Mouse (Mus musculus) heart, embryonic 13.5 days (tissue): Measurements from ENCODE around the gene Psmb2. TPM values are rescaled to one million over a fixed set of nuclear protein-coding genes. Genes with fewer than 3 reads are reported as not detected.

Experiments
- ATAC-seq: fragments of 200-750 bp; cut with Nextera tagmentation; 2 replicates; pipeline ENCODE4 v1.8.0; 2017; ENCODE audit warnings: moderate TSS enrichment; ENCODE audit not compliant: insufficient number of reproducible peaks, low FRiP score, low TSS enrichment; ENCODE audit errors: extremely low read depth
- H3K27ac ChIP-seq: fragments of 300-500 bp; sonication (generic); replicated peaks from 2 replicates; pipeline ENCODE4 v1.5.1; 2015; ENCODE audit warnings: moderate library complexity, mild to moderate bottlenecking, inconsistent platforms
- H3K27me3 ChIP-seq: fragments of 300-500 bp; sonication (generic); replicated peaks from 2 replicates; pipeline ENCODE4 v1.6.1; 2015; ENCODE audit warnings: mild to moderate bottlenecking, inconsistent platforms
- H3K36me3 ChIP-seq: fragments of 300-500 bp; sonication (generic); 2 replicates; pipeline ENCODE4 v1.6.1; 2015; ENCODE audit warnings: mild to moderate bottlenecking, inconsistent platforms
- H3K4me1 ChIP-seq: fragments of 300-500 bp; sonication (generic); 2 replicates; pipeline ENCODE4 v1.6.1; 2015; ENCODE audit warnings: inconsistent platforms
- H3K4me2 ChIP-seq: fragments of 300-500 bp; sonication (generic); 2 replicates; pipeline ENCODE4 v1.6.1; 2015; ENCODE audit warnings: inconsistent platforms, mild to moderate bottlenecking, moderate library complexity
- H3K4me3 ChIP-seq: fragments of 300-500 bp; sonication (generic); 2 replicates; pipeline ENCODE4 v1.5.1; 2015; ENCODE audit warnings: moderate library complexity, mild to moderate bottlenecking, inconsistent platforms
- H3K9ac ChIP-seq: fragments of 300-500 bp; sonication (generic); 2 replicates; pipeline ENCODE4 v1.6.1; 2015; ENCODE audit warnings: inconsistent platforms, mild to moderate bottlenecking, moderate library complexity
- H3K9me3 ChIP-seq: fragments of 300-500 bp; sonication (generic); 2 replicates; pipeline ENCODE4 v1.6.1; 2016; ENCODE audit warnings: inconsistent platforms
- WGBS: fragments of 180-500 bp; shearing (Covaris S2); methylation state at CpG from one replicate; pipeline ENCODE4 v1.1.7; 2015; ENCODE audit warnings: mixed read lengths; 5-methylcytosine and 5-hydroxymethylcytosine counted together
- polyA plus RNA-seq: library from polyadenylated mRNA; unstranded; fragments of >200 nt; fragmentation: Nextera tagmentation; extraction: Ambion mirVana; gene quantifications from 2 replicates; pipeline ENCODE4 v1.2.1, GENCODE M21; 2015

The Psmb2 gene
- polyA plus RNA-seq, result 372 and 437 TPM in 2 replicates

DNA sequence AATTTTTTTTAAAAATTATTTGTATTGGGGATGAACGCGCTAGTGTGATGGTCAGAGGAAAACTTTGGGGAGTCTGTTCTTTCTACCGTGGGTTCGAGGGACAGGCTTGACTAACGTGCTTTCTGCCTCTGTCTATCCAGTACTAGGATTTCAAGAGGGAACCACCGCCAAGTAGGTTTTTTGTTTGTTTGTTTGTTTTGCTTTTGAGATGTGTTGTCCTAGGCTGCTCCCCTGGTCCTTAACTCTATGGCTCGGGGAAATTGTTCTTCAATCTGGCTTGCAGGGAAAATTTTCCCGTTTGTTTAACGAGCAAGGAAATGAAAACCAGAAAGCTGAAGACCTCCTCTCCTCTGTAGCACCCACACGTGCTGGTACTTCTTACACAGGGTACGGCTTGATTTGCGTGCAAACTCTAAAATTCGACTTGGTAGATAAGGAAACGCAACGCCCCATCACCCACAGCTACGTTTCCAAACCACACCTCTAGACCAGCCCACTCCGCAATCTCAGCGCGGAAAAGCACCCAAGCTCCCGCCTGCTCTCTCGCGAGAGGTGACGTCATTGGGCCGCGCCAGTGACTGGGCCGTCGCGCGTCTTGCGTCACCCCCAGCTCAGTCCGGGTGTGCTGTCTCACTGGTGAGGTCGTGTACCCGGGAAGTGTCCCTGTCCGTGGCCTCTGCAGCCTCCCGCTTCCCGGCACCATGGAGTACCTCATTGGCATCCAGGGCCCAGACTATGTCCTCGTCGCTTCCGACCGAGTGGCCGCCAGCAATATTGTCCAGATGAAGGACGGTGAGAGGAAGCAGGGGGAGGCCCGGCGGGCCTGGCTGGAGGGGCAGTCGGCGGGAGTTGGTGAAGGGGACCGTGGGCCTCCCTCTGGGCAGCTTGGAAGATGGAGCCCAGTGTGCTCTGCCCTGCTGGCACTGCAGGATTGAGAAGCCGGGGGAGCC, at the start of gene Psmb2:
TSS of gene Psmb2 (plus strand) at position 577 of the 950 bp plus-strand sequence.
- 0 out of 2 replicates have a peak, but pooled peaks cover 3% of the 10 kb centered on the region for H3K27me3 ChIP-seq
- H3K36me3 ChIP-seq, result 0 out of 2 replicates have a peak, but pooled peaks cover 8% of the 10 kb centered on the region
- peak; percentile 97 for ATAC-seq
- H3K9ac ChIP-seq, result peak within 1 kb of the TSS; percentile 99
- no peaks in the 10 kb centered on the region for H3K9me3 ChIP-seq
- H3K4me3 ChIP-seq, result peak within 1 kb of the TSS; percentile 81
- peak within 1 kb of the TSS; percentile 75 for H3K27ac ChIP-seq
- H3K4me2 ChIP-seq, result peak within 1 kb of the TSS; percentile 97
- peaks cover 34% of the 10 kb centered on the region for H3K4me1 ChIP-seq
- WGBS, result 3% methylated on average over 48 of the region's 48 CpGs

DNA sequence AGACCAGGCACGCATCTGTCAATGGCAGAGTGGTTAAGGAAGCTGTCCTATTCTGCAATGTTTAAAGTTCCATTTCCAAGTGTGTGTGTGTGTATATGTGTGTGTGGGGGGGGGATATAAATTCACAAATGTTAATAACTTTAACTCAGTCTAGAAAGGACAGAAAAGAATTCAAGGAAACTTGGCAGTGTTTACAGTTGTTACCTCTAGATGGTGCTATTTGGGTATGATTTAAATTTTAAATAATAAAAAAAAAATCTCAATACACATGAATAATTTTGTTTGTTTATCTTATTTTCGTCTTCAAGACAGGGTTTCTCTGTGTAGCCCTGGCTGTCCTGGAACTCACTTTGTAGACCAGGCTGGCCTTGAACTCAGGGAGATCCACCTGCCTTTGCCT, 45.5 kb upstream of the Psmb2 start:
- Histone ChIP-seq H3K27ac (no peak overlapping the region), H3K4me2 (no peak overlapping the region), H3K9ac (no peak overlapping the region), H3K36me3 (no peaks in the 10 kb centered on the region), H3K9me3 (no peaks in the 10 kb centered on the region), H3K27me3 (peaks cover 24% of the 10 kb centered on the region), H3K4me3 (no peak overlapping the region), H3K4me1 (peaks cover 8% of the 10 kb centered on the region)
- ATAC-seq, result no peak
- WGBS, result 44% methylated on average over 2 of the region's 2 CpGs

DNA sequence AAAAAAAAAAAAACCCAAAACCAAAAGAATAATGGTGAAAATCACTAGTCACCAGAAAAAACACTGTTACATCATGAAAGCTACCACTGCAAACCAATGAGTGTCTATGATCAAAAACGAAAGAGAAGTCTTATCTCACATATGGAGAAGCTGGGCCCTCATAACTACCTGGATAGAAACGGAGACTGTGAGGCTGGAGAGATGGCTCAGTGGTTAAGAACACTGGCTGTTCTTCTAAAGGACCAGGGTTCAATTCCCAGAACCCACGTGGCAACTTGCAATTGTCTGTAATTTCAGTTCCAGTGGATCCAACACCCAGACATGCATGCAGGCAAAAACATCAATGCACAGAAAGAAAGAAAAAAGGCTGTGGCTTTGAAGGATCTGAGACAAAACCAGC, 44.8 kb upstream of the Psmb2 start:
- Histone ChIP-seq H3K27ac (no peak overlapping the region), H3K4me1 (peaks cover 4% of the 10 kb centered on the region; the same call in 1 of the 2 replicates), H3K4me3 (no peak overlapping the region), H3K9me3 (no peaks in the 10 kb centered on the region), H3K27me3 (peaks cover 29% of the 10 kb centered on the region), H3K9ac (no peak overlapping the region), H3K36me3 (no peaks in the 10 kb centered on the region), H3K4me2 (no peak overlapping the region)
- ATAC-seq, result no peak
- 59% methylated on average over 3 of the region's 3 CpGs for WGBS

DNA sequence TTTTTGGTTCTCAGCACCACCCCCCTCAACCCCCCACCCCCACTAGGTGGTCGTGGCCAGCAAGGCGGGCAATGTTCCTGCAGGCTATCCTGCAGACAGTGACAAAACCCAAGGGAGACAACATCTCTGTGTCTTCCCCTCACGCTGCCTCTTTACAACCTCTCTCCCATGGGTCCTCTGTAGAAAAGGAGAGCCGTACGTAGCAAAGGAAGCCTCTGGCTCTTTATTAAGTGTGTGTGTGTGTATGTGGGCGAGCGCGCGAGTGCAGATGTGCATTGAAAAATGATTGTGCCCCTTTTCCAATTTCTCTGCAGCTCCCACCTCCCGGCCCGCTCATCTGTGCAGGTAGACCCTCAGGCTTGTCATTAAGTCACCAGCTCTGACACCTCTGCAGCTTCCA, 41.1 kb upstream of the Psmb2 start:
- no peak overlapping the region for H3K27ac ChIP-seq
- no peaks in the 10 kb centered on the region for H3K36me3 ChIP-seq
- no peak overlapping the region for H3K4me2 ChIP-seq
- ATAC-seq, result no peak
- peaks cover 4% of the 10 kb centered on the region; the same call in 1 of the 2 replicates for H3K4me1 ChIP-seq
- no peak overlapping the region for H3K4me3 ChIP-seq
- no peaks in the 10 kb centered on the region for H3K9me3 ChIP-seq
- WGBS, result 21% methylated on average over 11 of the region's 11 CpGs
- H3K27me3 ChIP-seq, result peaks cover 43% of the 10 kb centered on the region
- no peak overlapping the region for H3K9ac ChIP-seq

DNA sequence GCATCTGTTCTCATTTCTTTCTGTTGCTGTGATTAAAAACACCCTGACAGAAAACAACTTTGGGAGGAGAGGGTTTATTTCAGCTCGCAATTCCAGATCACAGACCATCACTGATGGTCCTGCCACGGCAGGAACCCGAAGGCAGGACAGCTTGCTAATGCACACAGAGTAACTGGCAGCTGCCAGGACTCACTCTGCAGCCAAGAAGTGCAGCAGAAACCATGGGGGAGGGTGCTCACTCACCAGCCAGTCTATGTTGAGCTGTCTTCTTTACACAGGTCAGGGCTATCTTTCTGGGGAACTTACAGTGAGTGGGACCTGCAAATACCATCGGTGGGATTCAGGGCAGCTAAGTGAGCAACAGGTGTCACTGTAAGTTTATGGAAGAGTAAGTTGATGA, 40.0 kb upstream of the Psmb2 start:
- no peak overlapping the region for H3K27ac ChIP-seq
- H3K4me2 ChIP-seq, result no peak overlapping the region
- no peak overlapping the region for H3K4me3 ChIP-seq
- no peaks in the 10 kb centered on the region for H3K9me3 ChIP-seq
- ATAC-seq, result no peak
- H3K9ac ChIP-seq, result no peak overlapping the region
- H3K4me1 ChIP-seq, result peaks cover 4% of the 10 kb centered on the region; the same call in 1 of the 2 replicates
- WGBS, result 57% methylated on average over 4 of the region's 4 CpGs
- no peaks in the 10 kb centered on the region for H3K36me3 ChIP-seq
- peaks cover 45% of the 10 kb centered on the region for H3K27me3 ChIP-seq

DNA sequence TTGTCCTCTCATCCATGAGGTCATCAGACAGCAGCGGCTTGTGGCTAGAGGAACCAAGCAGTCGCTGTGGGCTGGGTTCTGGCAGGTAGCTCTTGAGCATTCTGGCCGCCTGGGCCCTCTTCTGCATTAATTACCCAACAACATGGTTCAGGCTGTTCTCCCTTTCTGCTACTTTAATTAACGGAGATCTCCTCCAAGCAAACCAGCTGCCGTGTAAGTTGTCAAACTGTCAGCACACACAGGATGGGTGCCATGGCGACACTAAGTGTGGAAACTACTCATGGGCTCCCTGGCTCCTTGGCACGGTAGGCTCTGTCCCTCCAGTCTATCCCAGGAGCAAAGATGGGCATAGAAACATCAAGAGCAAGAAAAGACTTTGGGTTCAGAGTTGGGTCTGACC, 38.1 kb upstream of the Psmb2 start:
- 37% methylated on average over 7 of the region's 7 CpGs for WGBS
- H3K36me3 ChIP-seq, result no peaks in the 10 kb centered on the region
- no peak for ATAC-seq
- H3K9ac ChIP-seq, result no peak overlapping the region
- no peaks in the 10 kb centered on the region for H3K9me3 ChIP-seq
- H3K4me3 ChIP-seq, result no peak overlapping the region
- no peak overlapping the region for H3K27ac ChIP-seq
- H3K27me3 ChIP-seq, result peaks cover 46% of the 10 kb centered on the region
- no peak overlapping the region for H3K4me2 ChIP-seq
- H3K4me1 ChIP-seq, result peaks cover 4% of the 10 kb centered on the region; the same call in 1 of the 2 replicates

DNA sequence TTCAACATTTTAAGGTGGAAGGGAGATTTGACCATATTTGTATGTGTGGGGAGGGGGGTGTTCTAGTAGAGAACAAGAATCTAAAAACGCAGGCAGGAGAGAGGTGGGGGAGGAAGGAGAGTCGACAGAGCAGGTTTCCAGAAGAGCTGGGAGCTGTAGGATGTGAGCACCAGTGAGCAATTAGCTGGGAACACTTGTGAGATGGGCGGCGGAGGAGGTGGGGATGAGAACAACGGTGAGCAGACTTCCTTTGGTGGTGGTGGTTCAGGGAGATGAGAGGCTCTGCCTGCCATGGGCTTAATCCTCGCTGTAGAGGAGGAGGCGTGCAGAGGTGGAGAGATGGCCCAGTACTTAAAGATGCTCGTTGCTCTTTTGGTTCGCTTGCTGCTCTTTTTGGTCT, 35.5 kb upstream of the Psmb2 start:
- Histone ChIP-seq H3K9ac (no peak overlapping the region), H3K9me3 (no peaks in the 10 kb centered on the region), H3K27ac (no peak overlapping the region), H3K36me3 (no peaks in the 10 kb centered on the region), H3K4me2 (no peak overlapping the region), H3K27me3 (peaks cover 22% of the 10 kb centered on the region), H3K4me3 (no peak overlapping the region), H3K4me1 (no peaks in the 10 kb centered on the region)
- ATAC-seq, result no peak
- WGBS, result 36% methylated on average over 9 of the region's 9 CpGs

DNA sequence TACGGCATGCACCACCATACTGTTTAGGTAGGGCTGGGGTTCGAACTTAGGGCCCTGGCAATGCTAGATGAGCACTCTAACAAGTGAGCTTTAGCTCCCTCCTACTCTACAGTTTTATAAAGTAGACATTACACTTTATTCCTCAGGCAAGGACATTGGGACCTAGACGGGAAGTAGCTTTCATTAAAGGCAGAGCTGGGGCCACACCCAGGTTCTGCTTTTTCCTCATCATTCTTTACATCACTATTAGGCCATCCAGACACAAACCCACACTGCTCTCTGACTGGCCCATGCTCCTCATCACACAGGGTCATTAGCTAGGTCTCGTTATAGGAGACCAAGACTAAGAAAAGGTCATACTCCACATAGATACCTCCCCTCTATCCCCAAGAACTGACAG, 33.6 kb upstream of the Psmb2 start:
- Histone ChIP-seq H3K27me3 (peaks cover 23% of the 10 kb centered on the region), H3K36me3 (no peaks in the 10 kb centered on the region), H3K4me2 (no peak overlapping the region), H3K9ac (no peak overlapping the region), H3K4me1 (no peaks in the 10 kb centered on the region), H3K9me3 (no peaks in the 10 kb centered on the region), H3K4me3 (no peak overlapping the region), H3K27ac (no peak overlapping the region)
- WGBS, result 59% methylated on average over 4 of the region's 4 CpGs
- ATAC-seq, result no peak

DNA sequence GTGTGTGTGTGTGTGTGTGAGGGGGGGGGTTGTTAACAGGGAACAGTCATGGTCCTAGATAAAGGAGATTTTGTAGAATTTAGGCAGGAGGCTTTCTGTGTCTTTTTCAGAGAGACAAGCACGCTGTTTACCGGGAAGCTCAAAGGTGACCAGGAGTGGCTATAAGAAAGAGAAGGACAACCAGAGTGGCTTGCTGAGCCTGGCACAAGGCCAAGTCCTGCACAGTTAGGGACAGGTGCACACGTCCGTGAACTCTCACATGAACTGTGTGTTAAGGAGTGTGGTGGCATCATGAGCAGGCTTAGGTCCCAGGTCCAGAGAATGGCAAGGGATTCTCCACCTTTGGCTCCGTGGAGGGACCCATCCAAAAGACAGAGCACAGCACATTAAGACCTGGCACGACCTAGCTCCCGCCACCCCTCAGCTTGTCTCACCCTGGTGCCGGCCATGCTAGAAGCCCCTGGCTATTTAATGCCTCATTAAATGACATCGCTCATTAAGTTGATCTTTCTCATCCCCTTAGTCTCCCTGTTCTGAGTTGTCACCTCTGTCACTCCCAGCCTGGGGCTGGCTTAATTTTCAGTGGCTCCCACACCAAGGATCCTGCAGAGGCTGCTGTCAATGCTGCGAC, 33.0 kb upstream of the Psmb2 start:
- H3K4me1 ChIP-seq, result no peaks in the 10 kb centered on the region
- no peak overlapping the region for H3K4me2 ChIP-seq
- no peak overlapping the region for H3K27ac ChIP-seq
- H3K9me3 ChIP-seq, result no peaks in the 10 kb centered on the region
- ATAC-seq, result no peak
- no peak overlapping the region for H3K4me3 ChIP-seq
- WGBS, result 80% methylated on average over 10 of the region's 10 CpGs
- H3K36me3 ChIP-seq, result no peaks in the 10 kb centered on the region
- peaks cover 18% of the 10 kb centered on the region for H3K27me3 ChIP-seq
- H3K9ac ChIP-seq, result no peak overlapping the region

DNA sequence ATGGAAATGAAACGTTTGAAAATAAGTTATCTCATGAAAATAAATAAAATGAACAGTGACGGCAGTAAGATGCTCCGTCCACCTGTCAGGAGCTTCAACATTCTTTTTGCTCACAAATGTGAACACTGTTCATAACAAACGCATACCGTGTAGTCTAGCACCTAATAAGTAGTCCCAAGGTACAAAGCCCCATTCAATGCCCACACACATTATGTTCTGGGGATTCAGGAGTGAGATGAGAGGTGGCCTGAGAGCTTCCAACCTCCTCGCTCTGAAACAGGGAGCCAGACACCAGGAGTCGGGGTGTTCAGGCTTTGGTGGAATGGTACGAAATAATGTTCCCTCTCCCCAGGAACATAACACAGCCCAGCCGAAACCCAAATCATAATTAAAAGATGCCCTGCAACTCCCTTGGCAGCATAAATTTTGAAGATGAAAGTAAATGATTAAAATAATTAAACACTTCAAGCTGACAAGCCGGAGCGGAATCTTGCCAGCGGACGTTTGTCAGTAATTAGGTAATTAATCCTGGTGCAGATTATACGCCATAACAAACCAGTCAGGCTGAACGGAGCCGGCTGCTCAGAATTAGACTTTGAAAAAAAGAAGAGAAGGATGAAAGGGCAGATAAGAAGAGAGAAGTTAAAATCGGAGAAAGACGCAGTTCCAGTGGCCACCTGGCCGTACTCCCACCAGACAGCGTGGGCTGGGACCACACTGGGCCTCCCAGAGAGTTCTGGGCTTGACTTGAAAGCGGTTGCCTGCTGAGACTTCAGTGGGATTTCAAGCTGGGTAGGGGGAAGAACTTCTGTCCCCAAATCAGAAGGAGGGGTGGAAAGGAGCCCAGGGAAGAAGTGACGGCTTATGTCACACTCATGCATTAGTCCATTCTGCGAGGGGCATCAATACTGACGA, 29.2 kb upstream of the Psmb2 start:
- H3K9ac ChIP-seq, result no peak overlapping the region
- H3K27ac ChIP-seq, result no peak overlapping the region
- H3K4me3 ChIP-seq, result no peak overlapping the region
- no peaks in the 10 kb centered on the region for H3K9me3 ChIP-seq
- ATAC-seq, result no peak
- H3K36me3 ChIP-seq, result no peaks in the 10 kb centered on the region
- no peak overlapping the region for H3K4me2 ChIP-seq
- WGBS, result 58% methylated on average over 24 of the region's 24 CpGs
- H3K4me1 ChIP-seq, result no peaks in the 10 kb centered on the region
- peaks cover 19% of the 10 kb centered on the region for H3K27me3 ChIP-seq

DNA sequence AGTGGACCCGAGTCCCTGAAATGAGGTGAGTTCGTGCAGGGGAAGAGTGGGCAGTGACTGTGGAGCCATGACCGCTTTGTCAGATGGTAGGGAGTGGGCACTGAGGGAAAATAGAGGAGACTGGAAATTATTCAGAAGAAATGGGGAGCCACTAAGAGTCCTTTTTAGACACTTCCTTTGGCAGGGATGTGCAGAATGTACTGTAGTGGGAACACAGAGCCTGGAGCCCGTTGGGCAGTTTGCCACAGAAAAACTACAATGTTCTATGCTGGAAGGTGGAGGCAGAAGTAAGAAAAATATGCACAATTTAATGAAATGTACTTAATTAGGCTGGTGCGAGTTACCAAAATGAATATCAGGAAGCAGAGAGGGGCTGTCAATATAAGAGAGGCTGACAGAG, 24.3 kb upstream of the Psmb2 start:
- Histone ChIP-seq H3K4me2 (no peak overlapping the region), H3K9me3 (no peaks in the 10 kb centered on the region), H3K27me3 (peaks cover 28% of the 10 kb centered on the region), H3K36me3 (no peaks in the 10 kb centered on the region), H3K27ac (no peak overlapping the region), H3K4me3 (no peak overlapping the region), H3K4me1 (no peaks in the 10 kb centered on the region), H3K9ac (no peak overlapping the region)
- 65% methylated on average over 5 of the region's 5 CpGs for WGBS
- no peak for ATAC-seq
